Mouse (Mus musculus): Measurements from ENCODE around the gene Daam2.

Daam2 gene

GRCm38 (mm10) chr17:49531661-49532060, 32.5 kb downstream of the Daam2 start:
- no peak for DNase-seq (ENCODE audit: low spot score)

- DNase-seq (ENCODE audit: low spot score), result peak; percentile 28
Observed at GRCm38 (mm10) chr17:49530215-49530614, 33.9 kb downstream of the Daam2 start.

GRCm38 (mm10) chr17:49528503-49529205, 35.5 kb downstream of the Daam2 start:
- DNase-seq (ENCODE audit: low spot score), result no peak

- DNase-seq (ENCODE audit: low spot score), result no peak
Observed at GRCm38 (mm10) chr17:49528033-49528432, 36.1 kb downstream of the Daam2 start.

DNA sequence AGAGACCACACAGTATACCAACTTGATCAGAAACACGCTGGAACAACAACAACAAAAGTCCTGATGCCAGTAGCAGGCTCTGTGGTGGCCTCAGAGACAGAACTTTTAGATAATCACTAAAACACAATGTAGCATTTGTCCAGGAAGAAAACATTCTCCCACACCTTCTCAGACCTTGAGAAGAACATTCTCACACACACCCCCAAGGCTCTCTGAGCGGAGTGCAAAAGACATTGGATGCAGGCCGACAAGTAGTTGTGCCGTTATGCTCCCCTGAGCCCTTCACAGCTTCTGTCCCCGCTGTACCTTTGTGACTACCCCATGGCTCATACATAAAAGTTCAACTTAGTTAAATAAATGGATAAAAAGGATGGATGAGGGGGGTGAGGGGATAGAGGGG, 37.6 kb downstream of the Daam2 start:
- DNase-seq (ENCODE audit: low spot score), result no peak

GRCm38 (mm10) chr17:49525911-49526310, 38.2 kb downstream of the Daam2 start:
- no peak for DNase-seq (ENCODE audit: low spot score)

DNA sequence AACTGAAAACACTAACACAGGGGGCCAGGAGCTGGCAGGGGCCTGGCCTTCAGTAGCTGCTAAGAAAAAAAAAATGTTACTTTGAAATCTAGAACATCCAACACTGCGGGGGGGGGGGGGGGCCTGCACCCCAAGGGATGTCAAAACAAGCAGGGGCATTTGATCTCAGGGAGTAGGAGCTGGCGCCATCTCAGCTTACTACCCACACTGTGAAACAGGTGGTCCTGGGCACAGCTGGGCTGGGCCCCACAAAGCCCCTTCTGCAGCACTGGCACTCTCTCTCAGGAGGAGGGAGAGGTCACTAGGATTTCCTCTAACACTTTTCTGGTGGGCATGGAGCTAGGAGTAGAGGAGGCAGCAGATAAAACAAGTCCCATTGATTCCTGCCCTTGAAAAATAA, 39.6 kb downstream of the Daam2 start:
- no peak for DNase-seq (ENCODE audit: low spot score)

- DNase-seq (ENCODE audit: low spot score), result no peak
Observed at GRCm38 (mm10) chr17:49522435-49522834, 41.7 kb downstream of the Daam2 start.

DNA sequence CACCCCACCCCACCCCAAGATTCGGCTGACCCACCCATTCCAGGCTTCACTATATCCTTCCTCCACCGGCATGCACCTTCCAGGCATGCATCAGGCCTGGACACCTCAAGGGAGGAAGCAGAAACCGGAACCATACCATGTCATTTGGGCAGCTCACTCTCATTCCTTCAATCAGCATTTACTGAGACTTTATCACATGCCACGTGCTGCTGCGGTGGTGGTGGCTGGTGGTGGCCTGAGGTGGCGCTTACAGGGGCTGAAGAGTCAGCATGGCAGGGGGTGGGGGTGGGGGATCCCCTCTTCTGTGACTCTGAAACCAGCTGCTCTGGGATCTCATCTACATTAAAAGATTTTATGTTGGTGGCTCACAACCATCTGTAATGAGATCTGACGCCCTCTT, 42.1 kb downstream of the Daam2 start:
- DNase-seq (ENCODE audit: low spot score), result no peak

- no peak for DNase-seq (ENCODE audit: low spot score)
Observed at GRCm38 (mm10) chr17:49520674-49521073, 43.5 kb downstream of the Daam2 start.

GRCm38 (mm10) chr17:49519576-49520247, 44.4 kb downstream of the Daam2 start:
- no peak for DNase-seq (ENCODE audit: low spot score)

GRCm38 (mm10) chr17:49517091-49517490, 47.1 kb downstream of the Daam2 start:
- DNase-seq (ENCODE audit: low spot score), result no peak

DNA sequence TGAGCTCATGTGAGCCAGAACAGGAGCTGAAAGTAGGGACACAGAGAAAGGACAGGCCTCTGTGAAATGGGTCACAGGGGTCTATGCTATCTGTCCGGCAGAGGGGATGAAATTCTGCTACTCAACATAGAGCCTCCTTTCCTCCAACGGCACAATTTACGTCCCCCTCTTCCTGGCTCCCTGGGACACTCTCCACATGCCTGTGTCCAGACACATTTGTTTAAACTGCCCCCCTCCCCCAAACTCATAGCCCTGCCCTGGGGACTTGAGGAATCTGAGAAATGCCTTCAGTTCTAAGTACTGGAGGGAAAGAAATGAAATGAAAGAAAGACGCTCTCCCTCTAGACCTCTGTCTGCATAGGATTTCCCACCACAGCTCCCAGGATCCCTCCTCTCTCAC, 48.5 kb downstream of the Daam2 start:
- DNase-seq (ENCODE audit: low spot score), result no peak

GRCm38 (mm10) chr17:49515141-49515540, 49.0 kb downstream of the Daam2 start:
- DNase-seq (ENCODE audit: low spot score), result no peak

DNA sequence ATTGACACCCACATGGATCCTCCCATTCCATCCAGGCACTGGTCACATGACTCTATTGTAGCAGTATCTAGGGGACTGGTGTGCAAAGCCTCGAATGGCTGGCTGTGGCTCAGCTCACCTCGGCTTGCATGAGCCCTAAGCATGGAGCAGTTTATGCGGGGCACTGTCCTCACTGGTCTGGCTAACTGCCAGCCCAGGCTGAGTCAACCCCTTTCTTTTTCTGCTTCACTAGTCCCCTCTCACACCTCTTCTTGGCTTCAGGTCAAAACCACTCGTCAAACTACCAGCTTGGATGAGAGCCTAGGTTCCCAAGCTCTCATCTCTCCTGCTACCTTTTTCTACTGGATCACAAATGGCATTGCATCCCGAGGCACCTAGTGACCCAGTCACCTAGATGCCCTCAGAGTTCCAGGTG, 51.5 kb downstream of the Daam2 start:
- no peak for DNase-seq (ENCODE audit: low spot score)

- no peak for DNase-seq (ENCODE audit: low spot score)
Observed at GRCm38 (mm10) chr17:49509431-49509830, 54.7 kb downstream of the Daam2 start.

- DNase-seq (ENCODE audit: low spot score), result no peak
Observed at GRCm38 (mm10) chr17:49503246-49503900, 60.8 kb downstream of the Daam2 start.

- DNase-seq (ENCODE audit: low spot score), result peak; percentile 49
Observed at GRCm38 (mm10) chr17:49500234-49500633, 63.9 kb downstream of the Daam2 start.

DNA sequence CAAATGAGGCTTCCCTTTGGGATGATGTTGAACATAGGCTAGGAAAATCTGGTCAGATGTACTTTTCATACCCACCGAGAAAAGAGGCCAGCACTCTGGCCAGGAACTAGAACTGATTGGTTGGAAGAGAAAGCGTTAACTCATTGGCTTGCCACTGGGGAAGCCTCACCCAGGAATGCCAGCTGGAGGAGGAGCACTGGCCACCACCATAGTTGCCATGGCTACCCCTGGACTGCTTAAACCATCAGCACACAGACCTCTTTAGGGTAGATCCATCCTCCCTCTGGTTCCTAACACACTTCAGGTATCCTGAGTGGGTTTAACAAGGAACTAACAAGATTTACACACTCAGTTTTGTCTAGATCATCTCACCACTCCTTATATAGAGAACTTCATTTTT, 64.5 kb downstream of the Daam2 start:
- DNase-seq (ENCODE audit: low spot score), result no peak

GRCm38 (mm10) chr17:49498169-49498568, 66.0 kb downstream of the Daam2 start:
- DNase-seq (ENCODE audit: low spot score), result no peak

DNA sequence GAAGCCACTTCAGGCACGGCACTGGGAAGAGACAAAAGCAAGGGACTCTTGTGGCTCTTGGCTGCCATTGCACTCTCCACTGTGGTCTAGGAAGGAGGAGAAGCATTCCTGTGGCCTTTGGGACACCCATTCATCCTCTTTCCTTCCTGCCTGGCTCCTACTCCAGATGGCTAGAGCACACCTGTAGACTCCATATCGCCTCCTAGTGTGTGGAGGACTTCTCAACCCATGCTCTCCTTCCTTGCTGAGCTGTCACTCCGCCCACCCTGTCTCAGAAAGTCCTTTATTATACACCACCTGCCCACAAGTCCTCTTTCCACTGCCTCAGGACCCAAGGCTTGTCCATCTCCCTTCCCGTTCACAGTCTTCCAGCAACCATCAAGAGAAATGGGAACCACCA, 70.9 kb downstream of the Daam2 start:
- no peak for DNase-seq (ENCODE audit: low spot score)

DNA sequence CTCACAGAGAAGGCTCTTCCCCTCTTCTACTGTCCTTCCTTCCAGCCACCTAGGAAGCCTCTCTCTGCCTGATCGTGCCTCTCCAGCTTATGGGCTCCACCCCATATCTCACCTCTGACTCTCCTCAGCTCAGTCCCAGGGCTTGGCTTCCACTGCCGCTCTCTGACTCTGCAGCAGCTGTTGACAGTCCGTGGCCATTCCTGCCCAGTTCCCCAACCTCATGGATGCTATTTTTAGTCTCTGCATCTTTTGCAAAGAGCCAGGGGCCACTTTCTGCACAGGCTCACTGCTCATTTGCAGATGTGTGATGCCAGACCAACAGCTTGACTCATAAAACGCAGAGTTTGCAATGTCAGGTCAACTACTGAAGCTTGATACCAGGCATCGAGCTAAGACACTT, 75.0 kb downstream of the Daam2 start:
- DNase-seq (ENCODE audit: low spot score), result no peak

GRCm38 (mm10) chr17:49484435-49484834, 79.7 kb downstream of the Daam2 start:
- no peak for DNase-seq (ENCODE audit: low spot score)
